Mouse (Mus musculus): ENCODE measurements around the gene Fgf8.

DNA sequence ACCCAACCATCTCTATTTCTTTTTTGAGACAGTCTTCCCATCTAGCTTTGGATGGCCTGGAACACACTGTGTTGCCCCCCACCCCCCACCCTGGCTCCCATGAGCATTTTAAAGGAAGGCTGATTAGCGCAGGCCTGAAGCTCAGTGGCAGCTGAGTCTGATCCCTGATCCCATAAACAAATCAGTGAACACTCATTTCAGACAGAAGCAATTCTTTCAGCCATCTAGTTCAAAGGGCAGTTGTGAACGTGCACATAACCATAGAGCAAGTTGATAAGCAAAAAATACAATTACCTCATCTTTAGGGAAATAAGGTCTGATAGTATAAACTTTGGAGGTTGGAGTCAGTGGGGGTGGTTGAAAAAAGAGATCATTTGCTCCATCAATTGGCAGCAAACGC, 18.1 kb upstream of the Fgf8 start:
- no peak for TF ChIP-seq CTCF (IDR thresholded peaks at IDR 0.05; ENCODE audit: borderline replicate concordance, insufficient read depth, low read length)
- TF ChIP-seq POLR2A (IDR thresholded peaks at IDR 0.05; ENCODE audit: low read depth, low read length) = no peak
